Mouse (Mus musculus) spleen, adult 2 months (tissue): Measurements from ENCODE around the gene Zbtb46. TPM values are rescaled to one million over a fixed set of nuclear protein-coding genes. Genes with fewer than 3 reads are reported as not detected.

Experiments
- DNase-seq, 2 experiments: peaks; one replicate each; pipeline versions ENCODE4 v3.0.0 to v3.0.0-alpha.2; 2012 to 2021; ENCODE audit warnings: low spot score in 2 of 2, low read depth in 1 of 2
- H3K27ac ChIP-seq: fragments of 200-500 bp; 2 replicates; pipeline ENCODE4 v1.5.1; 2012; ENCODE audit warnings: low read length, inconsistent platforms; ENCODE audit not compliant: insufficient read depth
- H3K27me3 ChIP-seq: fragments of 200-500 bp; 2 replicates; pipeline ENCODE4 v1.6.1; 2012; ENCODE audit warnings: mild to moderate bottlenecking, moderate library complexity, low read length, inconsistent platforms; ENCODE audit not compliant: control insufficient read depth, insufficient read depth
- H3K36me3 ChIP-seq: fragments of 200-500 bp; 2 replicates; pipeline ENCODE4 v1.6.1; 2012; ENCODE audit warnings: mild to moderate bottlenecking, low read length, inconsistent platforms; ENCODE audit not compliant: control insufficient read depth, insufficient read depth
- H3K4me1 ChIP-seq: fragments of 200-500 bp; 2 replicates; pipeline ENCODE4 v1.6.1; 2011; ENCODE audit warnings: inconsistent platforms; ENCODE audit not compliant: control insufficient read depth, insufficient read depth, insufficient read length
- H3K4me3 ChIP-seq: fragments of 200-500 bp; 2 replicates; pipeline ENCODE4 v1.5.1; 2011; ENCODE audit warnings: mild to moderate bottlenecking, inconsistent platforms; ENCODE audit not compliant: insufficient read depth, insufficient read length; ENCODE audit errors: extremely low read depth
- CTCF ChIP-seq: fragments of 200-500 bp; IDR thresholded peaks from 2 replicates; pipeline ENCODE4 v1.5.1; 2011; ENCODE audit warnings: mild to moderate bottlenecking, inconsistent platforms; ENCODE audit not compliant: insufficient read depth, insufficient read length, insufficient replicate concordance; ENCODE audit errors: extremely low read depth
- POLR2A ChIP-seq: fragments of 200-500 bp; IDR thresholded peaks from 2 replicates; pipeline ENCODE4 v1.6.1; 2011; ENCODE audit warnings: low read depth, low read length, inconsistent platforms
- WGBS: fragments of 180-500 bp; shearing (Covaris S2); methylation state at CpG from one replicate; pipeline ENCODE4 v1.1.7; 2018; 5-methylcytosine and 5-hydroxymethylcytosine counted together
- polyA plus RNA-seq: library from polyadenylated mRNA; depleted of rRNA; stranded (reverse); fragments of >200 nt; gene quantifications from 2 replicates; pipeline ENCODE4 v1.2.3, GENCODE M21; 2012

Gene Zbtb46
- polyA plus RNA-seq, 1 experiment = 10.9 TPM

GRCm38 (mm10) chr2:181494266-181494945 lies 35.2 kb upstream of the Zbtb46 start:
- Histone ChIP-seq H3K27ac (no peak overlapping the region), H3K4me1 (peaks cover 17% of the 10 kb centered on the region), H3K4me3 (no peak overlapping the region), H3K36me3 (no peaks in the 10 kb centered on the region), H3K27me3 (no peaks in the 10 kb centered on the region)
- WGBS = 90% methylated on average over 26 of the region's 26 CpGs
- DNase-seq = no peak
- TF ChIP-seq CTCF (no peak), POLR2A (no peak)

GRCm38 (mm10) chr2:181493156-181493927 lies 34.1 kb upstream of the Zbtb46 start, which contains the start of gene Abhd16b:
TSS of gene Abhd16b (plus strand) at chr2:181493206.
- H3K27me3 ChIP-seq = no peaks in the 10 kb centered on the region
- TF ChIP-seq CTCF = no peak
- TF ChIP-seq POLR2A = no peak
- peak within 1 kb of the TSS; percentile 48; the same call in 1 of the 2 replicates for H3K27ac ChIP-seq
- DNase-seq = no peak
- peaks cover 17% of the 10 kb centered on the region for H3K4me1 ChIP-seq
- no peaks in the 10 kb centered on the region for H3K36me3 ChIP-seq
- H3K4me3 ChIP-seq = peak within 1 kb of the TSS; percentile 2; the same call in 1 of the 2 replicates
- WGBS = 93% methylated on average over 31 of the region's 31 CpGs

- Histone ChIP-seq H3K4me3 (peak overlapping the region; percentile 2; the same call in 1 of the 2 replicates), H3K4me1 (peaks cover 19% of the 10 kb centered on the region), H3K27me3 (no peaks in the 10 kb centered on the region), H3K27ac (peak overlapping the region; percentile 48; the same call in 1 of the 2 replicates), H3K36me3 (no peaks in the 10 kb centered on the region)
- no peak for TF ChIP-seq CTCF
- DNase-seq = peak in 1 of 2 experiments; percentile 40
- WGBS = 6% methylated on average over 3 of the region's 3 CpGs
Measured at GRCm38 (mm10) chr2:181492206-181492605, 33.0 kb upstream of the Zbtb46 start.

GRCm38 (mm10) chr2:181491432-181492205 lies 32.4 kb upstream of the Zbtb46 start:
- Histone ChIP-seq H3K4me1 (peaks cover 19% of the 10 kb centered on the region), H3K4me3 (peak overlapping the region; percentile 2; the same call in 1 of the 2 replicates), H3K36me3 (no peaks in the 10 kb centered on the region), H3K27me3 (no peaks in the 10 kb centered on the region), H3K27ac (peak overlapping the region; percentile 48; the same call in 1 of the 2 replicates)
- WGBS = 23% methylated on average over 7 of the region's 7 CpGs
- TF ChIP-seq CTCF (no peak), POLR2A (no peak)
- peak; percentile 47 to 69 for DNase-seq

- H3K27me3 ChIP-seq = no peaks in the 10 kb centered on the region
- H3K4me1 ChIP-seq = peaks cover 16% of the 10 kb centered on the region
- H3K36me3 ChIP-seq = no peaks in the 10 kb centered on the region
- DNase-seq = no peak
- no peak overlapping the region for H3K4me3 ChIP-seq
- H3K27ac ChIP-seq = peak overlapping the region; percentile 62
- TF ChIP-seq POLR2A (no peak), CTCF (no peak)
- WGBS = 45% methylated on average over 5 of the region's 5 CpGs
Measured at GRCm38 (mm10) chr2:181487338-181488277, 28.4 kb upstream of the Zbtb46 start.

DNA sequence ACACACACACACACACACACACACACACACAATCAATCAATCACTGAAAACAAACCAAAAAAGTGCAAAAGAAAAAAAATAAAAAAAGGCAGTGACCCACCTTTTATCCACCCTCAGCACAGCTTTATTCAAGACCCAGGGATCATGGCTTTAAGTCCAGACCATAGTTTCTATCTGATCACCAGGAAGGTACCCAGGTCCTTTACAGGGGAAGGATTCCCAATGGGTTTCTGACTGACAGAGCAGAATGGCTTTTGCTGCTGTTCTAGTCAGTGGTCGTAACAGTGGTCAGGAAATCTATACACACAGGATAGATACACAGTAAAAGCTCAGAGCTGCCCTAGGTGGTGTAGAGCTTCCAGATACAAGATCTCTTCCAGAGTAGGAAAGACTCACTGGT lies 26.5 kb upstream of the Zbtb46 start:
- Histone ChIP-seq H3K4me3 (no peak overlapping the region), H3K36me3 (no peaks in the 10 kb centered on the region), H3K27me3 (no peaks in the 10 kb centered on the region), H3K4me1 (peaks cover 14% of the 10 kb centered on the region), H3K27ac (no peak overlapping the region)
- DNase-seq = no peak
- WGBS = 45% methylated on average over 1 of the region's 1 CpGs
- TF ChIP-seq CTCF = no peak
- no peak for TF ChIP-seq POLR2A
